Mouse (Mus musculus): ENCODE measurements at regions not wholly inside any gene's neighbourhood (a gene's known extent, or its start where the extent isn't known, plus 50 kb on each side); places are given as distances from the start of the nearest gene placed in this dataset.

DNA sequence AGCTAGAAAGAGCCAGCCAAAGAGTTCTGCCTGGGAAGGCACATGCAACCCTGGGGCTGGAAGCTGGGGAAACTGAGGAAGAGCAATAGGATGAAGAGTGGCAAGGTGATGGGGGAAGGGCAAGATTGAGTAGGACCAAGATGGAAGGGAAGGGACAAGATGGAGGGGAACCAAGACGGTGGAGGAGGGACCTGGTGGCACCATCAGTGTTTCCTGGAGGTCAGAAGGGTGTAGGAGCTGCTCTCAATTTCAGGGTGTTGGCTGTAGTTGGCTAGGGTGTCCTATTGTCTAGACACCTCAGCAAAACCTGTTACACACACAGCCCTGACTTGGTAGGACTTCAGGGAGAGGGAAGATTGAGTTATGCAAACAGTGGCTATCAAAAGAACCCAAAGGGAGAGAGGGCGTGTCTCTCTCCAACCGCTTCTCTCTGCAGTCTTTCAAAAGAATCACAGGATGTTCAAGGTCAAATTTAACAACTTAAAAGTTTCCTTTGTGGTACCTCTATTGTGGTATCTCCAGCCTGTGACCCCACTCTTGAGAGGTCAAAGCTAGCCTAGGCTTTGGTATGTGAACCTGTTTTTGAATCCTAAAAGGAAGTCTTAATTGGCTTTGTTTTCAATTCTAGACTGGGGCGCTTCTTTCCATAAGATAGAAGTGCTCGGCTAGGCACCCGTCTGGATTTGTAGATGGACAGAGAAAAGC lies 90.7 kb upstream of the Rybp start:
- no peak for TF ChIP-seq CTCF (IDR thresholded peaks at IDR 0.05; ENCODE audit: insufficient read depth, low read length)
- no peak for TF ChIP-seq POLR2A (IDR thresholded peaks at IDR 0.05; ENCODE audit: borderline replicate concordance, extremely low read depth, low read depth, low read length)
